Mouse (Mus musculus) embryonic facial prominence, embryonic 13.5 days (tissue): ENCODE measurements around the gene Tmem186. TPM values are rescaled to one million over a fixed set of nuclear protein-coding genes. Genes with fewer than 3 reads are reported as not detected.

Experiments used
- ATAC-seq: fragments of 200-750 bp; cut with Nextera tagmentation; 2 replicates; pipeline ENCODE4 v1.8.0; 2017; ENCODE audit warnings: low read depth; ENCODE audit not compliant: insufficient number of reproducible peaks, insufficient read depth, low FRiP score, low TSS enrichment
- H3K27ac ChIP-seq: fragments of 300-500 bp; sonication (generic); 2 replicates; pipeline ENCODE4 v1.5.1; 2015; ENCODE audit warnings: moderate library complexity, mild to moderate bottlenecking, inconsistent platforms
- H3K27me3 ChIP-seq: fragments of 300-500 bp; sonication (generic); 2 replicates; pipeline ENCODE4 v1.6.1; 2015; ENCODE audit warnings: mild to moderate bottlenecking, inconsistent platforms
- H3K36me3 ChIP-seq: fragments of 300-500 bp; sonication (generic); 2 replicates; pipeline ENCODE4 v1.6.1; 2015; ENCODE audit warnings: mild to moderate bottlenecking, inconsistent platforms
- H3K4me1 ChIP-seq: fragments of 300-500 bp; sonication (generic); 2 replicates; pipeline ENCODE4 v1.6.1; 2015; ENCODE audit warnings: inconsistent platforms
- H3K4me2 ChIP-seq: fragments of 300-500 bp; sonication (generic); 2 replicates; pipeline ENCODE4 v1.6.1; 2015; ENCODE audit warnings: moderate library complexity, mild to moderate bottlenecking, inconsistent platforms
- H3K4me3 ChIP-seq: fragments of 300-500 bp; sonication (generic); 2 replicates; pipeline ENCODE4 v1.5.1; 2015; ENCODE audit warnings: mild to moderate bottlenecking, inconsistent platforms
- H3K9ac ChIP-seq: fragments of 300-500 bp; sonication (generic); 2 replicates; pipeline ENCODE4 v1.6.1; 2015; ENCODE audit warnings: mild to moderate bottlenecking, inconsistent platforms
- H3K9me3 ChIP-seq: fragments of 300-500 bp; sonication (generic); 2 replicates; pipeline ENCODE4 v1.6.1; 2016; ENCODE audit warnings: inconsistent platforms
- WGBS: fragments of 180-500 bp; shearing (Covaris S2); methylation state at CpG from one replicate; pipeline ENCODE4 v1.1.7; 2015; ENCODE audit warnings: mixed read lengths; 5-methylcytosine and 5-hydroxymethylcytosine counted together
- microRNA-seq: library from miRNA; unstranded; fragments of <30 nt; microRNA quantifications from one replicate; pipeline ENCODE4, GENCODE M21; 2016
- polyA plus RNA-seq: library from polyadenylated mRNA; unstranded; fragments of >200 nt; fragmentation: Nextera tagmentation; extraction: Ambion mirVana; gene quantifications from 2 replicates; pipeline ENCODE4 v1.2.1, GENCODE M21; 2015

The Tmem186 gene
- polyA plus RNA-seq, 1 experiment from 2014 or later = 22.6 TPM

GRCm38 (mm10) chr16:8597516-8597915 lies 40.0 kb downstream of the Tmem186 start:
- Histone ChIP-seq H3K9ac (no peak overlapping the region), H3K27me3 (no peaks in the 10 kb centered on the region), H3K36me3 (0 out of 2 replicates have a peak, but pooled peaks cover 5% of the 10 kb centered on the region), H3K4me3 (no peak overlapping the region), H3K9me3 (no peaks in the 10 kb centered on the region), H3K4me1 (no peaks in the 10 kb centered on the region), H3K27ac (no peak overlapping the region), H3K4me2 (no peak overlapping the region)
- 85% methylated on average over 5 of the region's 5 CpGs for WGBS
- ATAC-seq = no peak

DNA sequence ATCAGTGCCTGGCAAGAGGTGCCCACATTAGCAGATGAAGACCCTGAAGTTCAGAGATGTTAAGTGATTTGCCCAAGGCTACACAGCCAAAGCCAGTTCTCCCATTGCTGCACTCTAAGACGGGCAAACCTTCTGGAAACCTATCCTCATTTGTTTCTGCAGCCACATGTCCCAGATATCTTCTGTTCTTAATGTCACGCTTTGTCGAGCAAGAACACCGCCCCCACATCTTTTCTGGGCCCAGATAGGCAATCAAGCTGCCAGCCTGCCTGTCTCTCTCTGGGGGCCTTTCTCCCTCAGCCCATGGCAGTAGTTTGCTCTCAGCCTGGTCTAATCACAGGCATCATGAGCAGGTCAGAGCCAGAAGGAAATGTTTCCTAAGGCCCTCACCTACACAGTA lies 41.2 kb downstream of the Tmem186 start:
- H3K27me3 ChIP-seq = no peaks in the 10 kb centered on the region
- no peak for ATAC-seq
- no peaks in the 10 kb centered on the region for H3K9me3 ChIP-seq
- H3K4me3 ChIP-seq = no peak overlapping the region
- H3K9ac ChIP-seq = no peak overlapping the region
- WGBS = 50% methylated on average over 4 of the region's 4 CpGs
- 0 out of 2 replicates have a peak, but pooled peaks cover 3% of the 10 kb centered on the region for H3K36me3 ChIP-seq
- H3K4me2 ChIP-seq = no peak overlapping the region
- no peaks in the 10 kb centered on the region for H3K4me1 ChIP-seq
- no peak overlapping the region for H3K27ac ChIP-seq

DNA sequence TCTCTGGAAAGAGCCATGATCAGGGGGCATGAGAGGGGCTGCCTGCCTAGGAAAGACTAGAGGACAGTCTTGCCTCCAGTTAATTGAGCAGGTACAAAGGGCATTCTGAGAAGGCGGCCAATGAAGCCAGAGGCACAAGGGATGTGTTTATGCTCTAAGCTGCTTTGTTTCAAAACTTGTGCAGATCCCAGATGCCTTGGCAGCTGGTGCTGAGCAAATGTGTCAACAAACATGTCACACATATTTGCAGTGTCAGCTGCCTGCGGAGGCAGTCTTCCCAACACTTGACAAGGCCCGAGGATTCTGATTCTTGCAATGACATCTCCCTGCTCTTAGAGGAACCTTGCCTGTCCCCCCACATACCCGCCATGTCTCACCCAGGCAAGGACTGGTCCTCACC lies 42.1 kb downstream of the Tmem186 start:
- Histone ChIP-seq H3K27ac (no peak overlapping the region), H3K36me3 (0 out of 2 replicates have a peak, but pooled peaks cover 3% of the 10 kb centered on the region), H3K4me2 (no peak overlapping the region), H3K4me3 (no peak overlapping the region), H3K4me1 (no peaks in the 10 kb centered on the region), H3K9me3 (no peaks in the 10 kb centered on the region), H3K27me3 (no peaks in the 10 kb centered on the region), H3K9ac (no peak overlapping the region)
- no peak for ATAC-seq
- 73% methylated on average over 4 of the region's 4 CpGs for WGBS

GRCm38 (mm10) chr16:8585056-8585455 lies 52.5 kb downstream of the Tmem186 start:
- WGBS = 82% methylated on average over 5 of the region's 5 CpGs
- Histone ChIP-seq H3K4me1 (no peaks in the 10 kb centered on the region), H3K9me3 (0 out of 2 replicates have a peak, but pooled peaks cover 4% of the 10 kb centered on the region), H3K36me3 (peaks cover 49% of the 10 kb centered on the region), H3K27ac (no peak overlapping the region), H3K4me2 (no peak overlapping the region), H3K27me3 (no peaks in the 10 kb centered on the region), H3K4me3 (no peak overlapping the region), H3K9ac (no peak overlapping the region)
- no peak for ATAC-seq

GRCm38 (mm10) chr16:8584248-8584647 lies 53.3 kb downstream of the Tmem186 start:
- no peak overlapping the region for H3K27ac ChIP-seq
- peaks cover 43% of the 10 kb centered on the region for H3K36me3 ChIP-seq
- H3K4me1 ChIP-seq = no peaks in the 10 kb centered on the region
- H3K27me3 ChIP-seq = no peaks in the 10 kb centered on the region
- no peak overlapping the region for H3K4me3 ChIP-seq
- H3K4me2 ChIP-seq = no peak overlapping the region
- WGBS = 87% methylated on average over 1 of the region's 1 CpGs
- ATAC-seq = no peak
- no peak overlapping the region for H3K9ac ChIP-seq
- H3K9me3 ChIP-seq = 0 out of 2 replicates have a peak, but pooled peaks cover 4% of the 10 kb centered on the region

Small RNA genes lying within 50 kb of the gene (microRNA-seq; reads per million reads assigned to microRNA genes)
- gene Gm22137 = not detected

Other genes with a start within 250 kb of the Tmem186 start
- not detected in 2 replicates for gene Tmem114, start 212.6 kb downstream of the Tmem186 start, polyA plus RNA-seq
- gene Mettl22, start 166.9 kb downstream of the Tmem186 start, polyA plus RNA-seq = 16.4 and 18.0 TPM in 2 replicates
- 24.8 and 25.2 TPM in 2 replicates for gene Abat, start 124.3 kb downstream of the Tmem186 start, polyA plus RNA-seq
- gene Pmm2, start within 50 bp of the Tmem186 start, polyA plus RNA-seq = 59.9 and 62.0 TPM in 2 replicates
- 79.4 and 80.4 TPM in 2 replicates for gene Carhsp1, start 34.4 kb upstream of the Tmem186 start, polyA plus RNA-seq
- not detected in 2 replicates for gene Gm5767, start 43.1 kb upstream of the Tmem186 start, polyA plus RNA-seq
- gene Usp7, start 154.6 kb upstream of the Tmem186 start, polyA plus RNA-seq = 33.2 and 35.8 TPM in 2 replicates
- 22.7 and 23.7 TPM in 2 replicates for gene 1810013L24Rik, start 192.4 kb upstream of the Tmem186 start, polyA plus RNA-seq